Mouse (Mus musculus): ENCODE measurements around the gene Mif4gd.

GRCm38 (mm10) chr11:115634109-115634508 lies 21.3 kb upstream of the Mif4gd start:
- TF ChIP-seq TAL1 (IDR thresholded peaks at IDR 0.05; ENCODE audit: low read length) (no peak), GATA1 (IDR thresholded peaks at IDR 0.05; ENCODE audit: low read length) (no peak)

Data from erythroblast, embryonic 14.5 days (primary cell).